Mouse (Mus musculus): ENCODE results near the gene Ciao2a.

Ciao2a gene

DNA sequence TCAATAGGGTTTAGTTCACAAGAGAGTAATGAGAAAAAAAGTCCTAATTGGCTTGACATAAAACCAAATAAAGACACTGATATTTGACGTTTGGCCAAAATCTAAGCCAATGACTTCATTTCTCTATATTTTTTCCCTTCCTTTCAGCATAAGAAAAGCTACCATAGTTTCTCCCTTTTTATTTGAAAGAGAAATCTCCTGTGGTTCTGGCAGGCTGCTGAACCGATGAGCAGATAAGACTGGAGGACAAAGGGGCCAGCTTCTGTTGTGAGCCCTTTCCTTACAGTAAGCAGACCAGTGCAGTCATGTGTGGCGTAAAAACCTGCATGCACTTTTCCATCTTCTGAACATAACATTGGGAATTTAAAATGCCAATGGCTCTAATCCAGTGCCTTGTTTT is 5.5 kb upstream of the Ciao2a start:
- DNase-seq, result no peak

DNA sequence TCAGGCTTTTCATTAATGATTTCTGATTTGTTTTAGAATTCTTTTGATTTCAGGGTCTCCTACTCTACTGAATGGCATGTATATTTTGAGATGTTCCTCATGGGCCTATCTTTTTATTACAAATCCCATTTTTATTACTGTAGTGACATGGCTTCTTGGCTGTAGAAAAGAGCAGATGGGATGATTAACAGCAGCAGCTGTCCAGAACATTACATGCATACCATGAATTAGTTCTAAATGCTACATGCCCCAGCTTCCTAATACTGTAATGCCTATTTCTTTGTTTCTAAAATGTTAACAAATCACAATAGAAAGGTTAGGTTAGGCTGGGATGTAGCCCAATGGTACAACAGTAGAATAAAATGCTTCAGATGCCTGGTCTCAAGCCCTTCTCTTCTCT is 5.0 kb upstream of the Ciao2a start:
- DNase-seq, result no peak

DNA sequence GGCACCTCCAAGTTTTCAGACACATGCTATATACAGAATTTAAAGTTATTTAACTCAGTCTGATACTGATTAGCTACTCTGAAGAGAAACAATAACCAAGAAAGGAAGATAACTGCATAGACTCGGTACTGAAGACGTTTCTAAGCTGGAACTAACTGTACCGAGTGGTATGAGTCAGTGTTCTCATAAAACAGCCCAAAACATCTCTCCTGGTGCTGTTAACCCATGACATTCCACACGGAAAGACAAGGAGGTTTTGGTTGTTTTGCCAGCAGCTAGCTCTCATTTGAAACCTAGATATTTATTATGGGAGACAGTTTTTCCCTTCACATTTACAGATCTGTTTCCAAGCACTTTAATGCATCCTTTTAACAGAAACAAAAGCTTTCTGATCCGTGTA is 2.8 kb upstream of the Ciao2a start:
- DNase-seq, result no peak

DNA sequence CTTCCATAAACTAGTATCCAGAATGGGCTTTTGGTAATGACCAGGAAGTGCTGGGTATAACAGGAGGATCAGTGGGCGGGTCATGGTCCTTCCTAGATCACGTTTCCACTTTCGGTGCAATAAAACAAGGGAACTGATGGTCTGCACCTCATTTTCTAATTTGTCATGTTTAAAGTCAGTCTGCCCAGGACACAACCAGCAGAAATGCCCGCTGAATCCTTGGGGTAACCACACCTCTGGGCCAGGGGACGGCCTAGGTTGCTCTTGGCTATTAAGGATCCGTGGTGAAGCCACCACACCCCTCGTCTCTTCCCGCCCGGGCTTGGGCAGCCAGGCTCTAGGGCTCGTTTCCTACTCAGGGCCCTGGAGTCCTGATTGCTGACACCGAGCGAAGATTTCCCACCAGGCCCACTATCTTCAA is 2.3 kb upstream of the Ciao2a start:
- peak; percentile 19 for DNase-seq

DNA sequence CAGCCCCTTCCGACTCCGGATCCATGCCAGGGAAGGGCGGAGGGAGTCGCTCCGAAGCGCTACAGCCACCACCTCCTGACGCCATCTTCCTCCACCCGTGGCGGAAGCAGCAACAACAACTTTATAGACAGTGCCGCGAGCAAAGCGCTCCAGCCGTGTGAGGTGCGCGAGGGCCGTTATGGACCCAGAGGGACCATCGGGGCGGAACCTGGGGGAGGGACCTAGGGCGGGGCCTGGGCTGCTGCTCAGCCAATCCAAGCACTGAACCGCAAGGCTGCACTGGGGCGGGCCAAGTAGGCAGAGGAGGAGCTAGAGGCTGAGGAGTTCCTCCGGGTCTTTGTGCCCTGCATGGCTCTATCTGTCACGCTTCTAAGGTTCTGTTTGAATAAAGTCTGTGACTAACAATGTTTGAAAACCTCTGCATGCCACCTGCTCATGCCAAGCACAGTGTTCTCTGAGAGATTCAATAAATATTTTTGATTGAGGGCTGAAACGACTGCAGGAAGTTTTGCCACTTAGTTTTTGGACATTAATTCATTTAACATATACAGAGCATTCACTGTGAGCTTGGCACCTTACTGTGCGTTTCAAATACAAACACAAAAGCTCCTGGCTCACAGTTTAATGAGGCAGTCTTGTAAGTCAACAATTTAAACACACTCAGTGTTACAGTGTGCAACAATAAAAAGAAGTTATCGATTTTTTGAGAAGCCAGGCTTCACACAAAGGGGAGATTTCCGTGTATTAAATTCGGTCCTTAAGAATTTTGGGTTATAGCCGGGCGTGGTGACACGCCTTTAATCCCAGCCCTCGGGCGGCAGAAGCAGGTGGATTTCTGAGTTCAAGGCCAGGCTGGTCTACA is 1.5 kb upstream of the Ciao2a start:
- DNase-seq, result peak; percentile 98

DNA sequence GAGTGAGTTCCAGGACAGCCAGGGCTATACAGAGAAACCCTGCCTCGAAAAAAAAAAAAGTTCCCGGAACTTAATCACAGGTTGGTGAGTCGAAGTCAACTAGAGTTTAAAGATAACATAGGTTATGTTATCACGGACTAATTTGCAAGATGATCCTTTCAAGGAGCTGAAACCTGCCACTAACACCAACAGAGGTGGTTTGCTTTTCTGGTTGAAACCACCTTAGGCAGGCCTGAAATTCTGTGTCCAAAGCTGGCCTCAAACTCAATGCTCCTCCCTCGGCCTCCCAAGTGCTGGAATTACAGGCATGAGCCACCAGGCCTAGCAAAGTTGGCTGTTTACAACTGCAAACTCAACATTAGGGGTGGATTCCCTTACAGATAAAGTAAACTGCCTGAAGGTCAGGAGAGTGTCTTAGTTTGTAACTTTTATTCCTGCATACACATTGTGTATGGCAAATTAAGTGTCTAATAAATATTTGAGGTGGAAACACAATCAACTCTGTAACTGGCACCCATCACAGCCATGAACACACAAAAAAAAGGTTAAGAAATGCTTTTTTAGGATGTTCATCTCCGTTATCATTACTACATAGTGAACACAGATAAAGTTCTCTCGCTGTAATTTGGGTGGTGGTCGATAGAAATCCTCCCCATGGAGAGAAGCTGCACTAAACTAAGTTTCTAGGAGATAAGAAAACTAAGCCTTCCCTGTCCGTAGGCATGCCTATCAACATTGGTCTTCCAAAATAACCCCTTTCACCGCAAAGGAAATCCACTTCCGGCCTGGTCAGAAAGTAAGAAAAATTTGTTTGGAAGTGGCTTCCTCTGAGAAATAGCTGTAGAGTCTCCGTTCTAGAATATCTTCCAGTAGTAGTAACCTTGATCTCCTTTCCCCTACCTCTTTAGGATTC is 612 bp upstream of the Ciao2a start:
- peak; percentile 26 for DNase-seq

DNA sequence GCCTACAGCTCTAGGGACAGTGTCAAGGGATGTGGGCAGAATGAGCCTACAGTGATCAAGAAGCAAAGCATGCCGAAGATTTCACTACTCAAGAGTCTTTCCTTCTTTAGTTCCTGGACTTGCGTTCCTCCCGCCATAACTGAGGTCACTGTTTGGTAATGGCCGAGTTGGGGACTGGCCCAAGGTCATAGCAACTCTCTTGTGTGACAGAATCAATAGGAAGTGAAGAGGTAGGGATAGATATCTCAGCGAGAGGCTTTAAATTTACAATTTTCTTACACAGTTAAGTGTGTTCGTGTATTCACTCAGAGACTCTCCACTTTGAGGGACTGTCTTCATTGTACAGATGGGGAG is 759 bp downstream of the Ciao2a start:
- DNase-seq, result no peak

DNA sequence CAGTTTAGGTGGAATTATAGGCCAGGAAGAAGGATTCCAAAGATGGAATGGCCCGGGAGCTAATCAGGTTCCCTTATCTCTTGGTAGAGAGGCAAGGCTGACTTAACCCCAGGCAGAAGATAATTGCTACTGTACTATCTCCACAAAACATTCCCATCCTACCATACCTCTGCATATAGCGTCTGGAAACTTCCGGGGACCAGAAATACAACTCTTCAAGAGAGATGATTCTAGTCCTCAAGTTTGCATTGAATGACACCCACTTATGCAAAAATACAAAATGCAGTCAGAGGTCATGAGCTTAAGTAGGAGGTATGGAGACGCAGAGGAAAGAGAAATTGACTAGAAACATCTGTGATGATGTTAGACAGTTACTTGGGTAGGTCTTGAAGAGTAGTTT is 1.5 kb downstream of the Ciao2a start:
- DNase-seq, result no peak

DNA sequence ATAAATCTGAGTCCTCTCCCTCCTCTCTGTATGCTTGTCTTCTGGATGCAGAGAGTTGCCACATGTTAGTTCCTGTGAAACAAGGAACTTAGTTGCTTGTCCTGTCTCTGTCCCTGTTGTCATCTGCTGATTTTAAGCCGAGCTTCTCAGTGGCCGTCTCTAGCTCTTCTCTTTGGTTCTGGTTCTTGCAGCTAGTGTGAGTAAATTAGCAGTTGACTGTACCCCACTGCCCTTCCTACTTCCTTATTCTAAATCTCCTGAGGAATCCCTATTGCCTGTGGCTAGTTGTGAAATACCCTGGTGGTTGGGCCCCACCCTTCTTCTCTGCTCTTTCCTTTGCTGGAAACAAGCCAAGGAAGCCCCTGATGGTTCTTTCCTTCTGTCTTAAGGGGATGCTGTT is 5.1 kb downstream of the Ciao2a start:
- DNase-seq, result no peak

DNA sequence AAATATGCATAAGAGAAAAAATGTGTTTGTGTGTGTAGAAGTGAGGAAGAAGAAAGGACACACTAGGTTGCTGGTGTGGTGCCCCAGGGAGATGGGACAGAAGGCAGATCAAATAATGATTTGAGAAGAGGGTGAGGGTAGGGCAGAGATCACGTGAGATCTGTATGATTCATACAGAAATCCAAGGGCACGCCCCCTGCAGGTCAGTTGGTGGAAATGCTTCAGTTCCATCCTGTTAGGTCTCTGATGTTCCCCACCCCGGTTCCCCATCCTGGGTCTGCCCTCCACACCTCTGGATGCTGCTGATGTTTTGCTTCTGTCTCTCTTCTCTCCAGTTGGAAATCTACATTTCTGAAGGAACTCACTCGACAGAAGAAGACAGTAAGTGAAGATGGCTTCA is 9.6 kb downstream of the Ciao2a start:
- no peak for DNase-seq

DNA sequence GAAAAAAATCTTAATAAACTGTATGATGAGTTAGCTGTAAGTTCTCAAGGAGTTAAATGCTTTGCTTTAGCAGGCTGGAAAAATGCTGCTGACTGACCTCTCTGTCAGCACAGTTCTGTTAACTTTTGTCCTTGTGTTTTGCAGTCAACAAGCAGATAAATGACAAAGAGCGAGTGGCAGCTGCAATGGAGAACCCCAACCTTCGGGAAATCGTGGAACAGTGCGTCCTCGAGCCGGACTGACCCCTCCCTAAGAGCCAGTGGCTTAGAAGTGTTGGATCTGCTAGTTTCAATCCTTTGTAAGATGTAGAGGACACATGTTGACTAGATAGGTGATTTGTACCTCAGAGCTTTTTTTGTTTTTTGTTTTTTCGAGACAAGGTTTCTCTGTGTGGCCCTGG is 11.8 kb downstream of the Ciao2a start:
- no peak for DNase-seq

DNA sequence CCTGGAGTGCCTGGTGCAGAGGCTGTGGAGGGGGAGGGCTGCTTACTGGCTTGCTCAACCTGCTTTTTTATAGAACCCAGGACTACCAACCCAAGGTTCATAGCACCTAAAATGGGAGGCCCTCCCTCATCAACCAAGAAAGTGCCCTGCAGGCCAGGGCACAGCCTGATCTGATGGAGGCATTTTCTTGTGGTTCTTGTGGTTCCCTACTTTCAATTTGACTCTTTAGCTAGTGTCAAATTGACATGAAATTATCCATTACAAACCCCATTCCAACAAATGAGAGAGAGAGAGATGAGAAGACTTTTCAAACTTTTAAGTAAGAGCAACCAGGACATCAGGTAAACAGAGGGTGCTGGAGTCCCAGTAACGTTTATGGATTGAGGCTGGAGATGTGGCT is 15.9 kb downstream of the Ciao2a start:
- no peak for DNase-seq

DNA sequence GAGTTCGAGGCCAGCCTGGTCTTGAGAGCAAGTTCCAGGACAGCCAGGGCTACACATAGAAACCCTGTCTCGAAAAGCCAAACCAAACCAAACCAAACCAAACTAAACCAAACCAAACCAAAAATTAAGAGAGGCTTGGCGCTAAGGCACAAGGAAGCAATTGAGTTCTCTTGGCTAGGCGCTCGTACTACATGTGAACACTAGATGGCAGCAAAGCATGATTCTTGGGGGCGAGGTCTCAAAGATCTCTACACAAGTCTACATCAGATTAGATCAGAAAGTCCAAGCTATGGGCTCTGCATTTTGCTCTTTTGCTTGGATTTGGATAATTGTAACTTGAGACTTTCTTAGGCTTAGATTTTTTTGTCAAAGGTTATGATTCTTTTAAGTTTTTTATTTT is 17.8 kb downstream of the Ciao2a start:
- DNase-seq, result peak; percentile 41

DNA sequence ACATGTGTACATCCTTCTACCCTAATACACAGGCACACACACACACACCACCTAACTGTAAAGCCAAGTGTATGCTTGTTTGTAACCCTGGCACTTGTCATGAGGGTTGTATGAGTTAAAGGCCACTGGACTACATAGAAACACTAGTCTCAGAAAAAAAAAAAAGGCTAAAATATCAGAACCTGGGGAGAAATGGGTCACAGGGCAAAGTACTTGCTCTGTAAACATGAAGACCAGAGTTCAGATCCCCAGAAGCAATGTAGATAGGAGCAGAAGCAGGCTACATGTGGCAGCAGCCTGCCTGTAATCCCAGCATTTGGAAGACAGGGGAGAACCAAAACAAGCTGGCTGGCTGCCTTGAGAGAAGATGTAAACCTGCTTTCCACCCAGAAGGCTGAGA is 19.7 kb downstream of the Ciao2a start:
- no peak for DNase-seq

DNA sequence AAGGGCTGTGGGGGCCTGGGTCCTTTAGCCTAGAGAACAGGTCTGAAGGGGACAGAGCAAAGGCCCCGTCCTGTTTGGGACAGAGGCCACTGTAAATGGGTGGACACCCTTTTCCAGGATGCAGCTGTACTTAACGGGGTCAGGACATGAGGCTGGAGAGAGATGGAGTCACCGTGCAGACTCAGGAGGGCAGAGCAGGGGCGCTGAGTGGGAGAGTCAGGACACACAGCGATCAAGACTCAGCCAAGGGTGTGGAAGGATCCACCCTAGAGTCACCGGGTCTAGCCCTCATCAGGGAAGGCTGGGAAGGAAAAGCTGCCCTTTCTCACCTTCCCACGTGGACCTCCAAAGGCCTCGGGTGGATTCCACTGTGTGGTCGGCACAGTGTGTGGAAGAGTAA is 25.6 kb downstream of the Ciao2a start:
- DNase-seq, result no peak

DNA sequence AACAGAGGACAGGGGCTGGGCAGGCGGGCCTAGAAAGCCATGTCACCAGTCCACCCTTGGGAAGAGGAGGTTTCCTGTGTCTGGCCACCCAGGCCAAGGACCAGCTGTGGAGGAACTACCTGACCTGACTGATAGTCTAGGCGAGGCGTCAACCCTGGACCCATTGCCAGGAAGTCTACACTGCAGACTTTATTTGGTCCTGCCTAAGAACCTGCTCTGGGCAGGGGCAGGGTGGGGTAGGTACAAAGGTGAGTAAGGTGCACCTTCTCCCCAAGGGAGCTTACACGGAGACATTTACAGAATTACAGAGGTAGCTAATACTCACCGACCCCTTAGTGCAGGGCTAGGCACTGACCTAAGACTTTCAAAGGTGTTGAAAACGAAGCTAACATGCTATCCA is 27.2 kb downstream of the Ciao2a start:
- DNase-seq, result no peak

DNA sequence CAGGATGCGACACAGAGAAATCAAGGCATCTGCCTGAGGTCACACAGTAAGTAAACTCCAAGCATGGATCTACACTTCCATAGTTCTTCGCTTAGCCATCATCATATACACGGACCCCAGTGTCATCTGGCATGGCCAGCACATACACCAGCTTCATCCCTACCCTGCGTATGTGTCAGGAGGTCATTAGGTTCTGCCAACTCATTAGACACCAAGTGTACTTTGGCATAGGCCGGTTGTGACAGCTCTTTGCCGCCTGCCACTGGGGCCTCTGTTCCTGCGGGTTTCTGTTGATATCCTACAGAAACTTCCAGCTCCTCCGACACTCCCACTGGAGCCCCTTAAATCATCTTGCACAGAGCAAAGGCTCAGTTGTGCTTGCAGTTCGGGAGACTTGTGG is 27.6 kb downstream of the Ciao2a start:
- DNase-seq, result no peak

DNA sequence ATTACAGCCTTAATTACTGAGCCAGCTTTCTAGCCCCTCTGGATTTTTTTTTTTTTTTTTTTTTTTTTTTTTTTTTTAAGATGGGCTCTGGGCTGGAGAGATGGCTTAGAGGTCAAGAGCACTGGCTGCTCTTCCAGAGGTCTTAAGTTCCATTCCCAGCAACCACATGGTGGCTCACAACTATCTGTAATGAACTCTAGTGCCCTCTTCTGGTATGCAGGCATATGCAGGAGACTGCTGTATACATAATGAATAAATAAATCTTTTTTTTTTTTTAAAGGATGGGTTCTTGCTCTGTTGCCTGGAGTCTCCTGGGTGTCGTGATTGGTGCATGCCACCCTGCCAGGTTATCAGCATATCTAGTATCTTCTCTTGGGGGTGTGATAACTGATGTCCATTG is 29.1 kb downstream of the Ciao2a start:
- DNase-seq, result no peak

DNA sequence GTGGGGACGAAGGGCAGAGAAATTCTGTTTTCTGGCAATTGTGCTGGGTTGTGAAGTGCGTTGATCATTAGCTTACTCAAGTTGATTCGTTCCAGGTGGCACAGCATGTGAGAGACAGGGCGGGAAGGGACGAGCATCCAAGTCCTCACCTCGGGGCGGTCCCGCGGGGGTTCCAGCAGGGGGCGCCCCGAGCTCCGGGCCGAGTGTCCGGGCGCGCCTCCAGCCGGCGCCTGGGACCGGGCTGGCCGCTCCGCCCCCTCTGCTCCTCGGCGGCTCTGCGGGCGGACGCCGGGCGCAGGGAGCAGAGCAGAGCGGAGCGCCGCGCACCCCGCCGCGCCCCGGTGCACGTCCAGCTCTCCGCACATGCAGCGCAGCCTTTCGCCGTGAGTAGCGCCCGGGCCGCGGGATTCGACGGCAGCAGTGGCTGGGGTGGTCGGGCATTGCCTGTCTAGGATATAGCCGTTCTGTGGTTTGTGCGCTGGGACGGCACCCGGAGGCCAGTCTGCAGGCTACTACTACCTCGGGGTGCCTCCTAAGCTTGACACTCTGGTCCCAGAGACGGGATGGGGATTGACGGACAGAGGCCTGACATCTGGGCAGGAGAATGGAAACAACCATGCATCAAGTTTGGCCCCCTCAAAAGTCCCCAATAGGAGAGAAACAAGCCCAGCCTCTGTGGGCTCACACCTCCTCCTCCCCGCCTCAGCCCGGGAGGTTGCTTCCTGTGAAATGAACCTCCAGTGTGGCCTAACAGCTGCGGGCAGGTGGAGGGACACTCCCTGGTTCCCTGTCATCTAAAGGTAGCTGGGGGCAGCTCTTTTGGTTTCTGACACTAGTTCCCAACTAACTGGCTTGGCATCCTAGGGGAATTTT is 31.8 kb downstream of the Ciao2a start, which contains the start of gene Dapk2:
Gene Dapk2 (plus strand): TSS at position 266 of the 873 bp plus-strand sequence.
- DNase-seq, result peak; percentile 89

DNA sequence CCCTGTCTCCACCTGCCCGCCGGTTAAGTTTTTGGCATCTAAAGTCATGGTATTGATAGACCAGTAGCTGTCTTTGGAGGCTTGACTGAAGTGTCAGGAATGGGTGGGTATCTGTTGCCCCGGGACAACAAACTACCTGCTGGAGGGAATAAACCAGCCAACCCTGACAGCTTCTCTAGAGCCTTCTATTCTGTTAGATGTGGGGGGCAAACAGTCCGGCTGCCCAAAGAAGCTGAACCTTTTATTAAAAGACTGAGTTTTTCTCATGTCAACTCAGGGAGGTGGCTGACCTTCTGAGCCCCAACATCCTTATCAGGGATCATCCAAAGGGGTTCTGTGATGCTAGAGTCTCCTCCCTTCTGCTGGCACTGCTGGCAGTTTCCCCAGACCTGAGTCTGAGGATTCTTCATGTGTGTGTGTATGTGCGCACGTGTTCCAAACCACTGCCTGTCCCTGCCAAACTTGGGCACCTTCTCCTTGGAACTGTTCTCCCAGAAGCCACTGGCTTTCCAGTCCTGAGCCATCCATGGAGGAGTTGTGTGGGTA is 32.5 kb downstream of the Ciao2a start:
- no peak for DNase-seq

DNA sequence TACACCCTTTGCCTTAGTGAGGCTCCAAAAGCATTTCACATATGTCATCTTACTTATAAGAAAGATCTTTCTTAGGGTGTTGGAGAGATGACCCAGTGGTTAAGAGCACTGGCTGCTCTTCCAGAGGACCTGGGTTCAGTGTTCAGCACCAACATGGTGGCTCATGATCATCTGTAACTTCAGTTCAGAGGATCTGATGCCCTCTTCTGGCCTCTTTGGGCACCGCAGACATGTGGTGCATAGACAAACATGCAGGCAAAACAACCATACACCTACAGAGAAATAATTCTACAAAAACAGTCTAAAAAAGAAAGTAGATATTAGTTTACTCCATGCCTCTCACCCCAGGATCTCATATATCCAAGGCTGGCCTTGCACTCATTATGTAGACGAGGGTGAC is 33.7 kb downstream of the Ciao2a start:
- no peak for DNase-seq

DNA sequence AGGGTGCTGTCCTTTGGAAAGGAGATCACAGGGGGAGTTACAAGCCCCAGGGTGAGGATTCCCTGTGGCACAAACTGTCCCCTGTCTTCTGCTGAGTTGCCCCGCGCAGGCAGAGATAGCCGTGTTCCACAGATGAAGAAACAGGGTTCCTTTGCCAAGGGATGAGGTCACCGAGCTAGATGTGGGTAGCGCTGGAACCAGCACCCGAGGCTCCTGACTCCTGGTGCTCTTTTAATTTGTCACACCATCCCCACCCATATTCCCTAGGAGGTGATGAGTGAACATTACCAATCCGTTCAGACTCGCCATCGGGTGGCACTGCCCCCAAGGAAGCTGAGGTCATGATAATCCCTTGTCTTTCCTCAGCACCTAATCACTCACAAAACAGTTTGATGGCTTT is 36.6 kb downstream of the Ciao2a start:
- DNase-seq, result no peak

DNA sequence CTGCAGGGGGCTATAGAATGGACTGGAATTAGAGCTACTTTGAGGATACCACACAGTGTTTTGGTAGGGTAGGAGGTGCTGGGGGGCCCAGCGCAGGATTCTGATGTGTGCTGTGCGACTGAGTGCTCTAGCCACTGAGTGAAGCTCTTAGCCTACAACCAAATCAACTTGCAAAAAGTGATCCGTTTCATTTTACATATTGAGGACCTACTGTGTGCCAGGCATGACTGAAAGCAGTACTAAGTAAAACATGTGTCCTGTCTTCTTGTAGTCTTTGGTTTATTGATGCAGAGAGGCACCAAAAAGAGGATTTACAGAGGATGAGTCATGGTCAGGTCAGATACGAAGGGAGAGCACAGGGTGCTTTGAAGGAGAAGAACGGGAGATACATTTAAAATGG is 40.8 kb downstream of the Ciao2a start:
- DNase-seq, result no peak

Measured in kidney, adult 11 months (tissue).